8 mouse cellular contexts compared by ENCODE assay signal in genomic region chr5:92505402-92505865, GRCm38 (mm10). TPM values are rescaled to one million over a fixed set of nuclear protein-coding genes. Genes with fewer than 3 reads are reported as not detected.
DNase-seq lines count a peak whose midpoint lies in the region; ATAC-seq and TF ChIP-seq lines count a peak whose summit lies in the region.

No protein-coding gene starts in this region.

- H3K27ac ChIP-seq in hindbrain, postnatal 0 days = peak overlapping the region; percentile 99
- H3K27ac ChIP-seq in left cerebral cortex, adult 2 months = peak overlapping the region; percentile 99

- peak; percentile 98 for ATAC-seq in hindbrain, postnatal 0 days
- ATAC-seq in megakaryocyte, adult 5-6 weeks (ENCODE audit: poor library complexity, severe bottlenecking) = peak; percentile 81

- H3K4me1 ChIP-seq in hindbrain, postnatal 0 days (ENCODE audit: insufficient read depth, low read length) = peaks cover 13% of the 10 kb centered on the region

- no peaks in the 10 kb centered on the region for H3K27me3 ChIP-seq in hindbrain, postnatal 0 days (ENCODE audit: insufficient read depth, low read length)

- no peaks in the 10 kb centered on the region for H3K36me3 ChIP-seq in hindbrain, postnatal 0 days (ENCODE audit: insufficient read depth, low read length)

- peak overlapping the region; percentile 96 for H3K9ac ChIP-seq in hindbrain, postnatal 0 days (replicated peaks; ENCODE audit: low read length)

- DNase-seq in T-cell, adult 2 months (ENCODE audit: low spot score) = peak; percentile 92
- DNase-seq in cerebellum, postnatal 36 days = peak; percentile 94 to 97
- DNase-seq in gastrocnemius, adult 18-20 months (ENCODE audit: low spot score) = peak; percentile 97
- DNase-seq in hindbrain, postnatal 0 days (ENCODE audit: low spot score) = peak; percentile 97
- peak; percentile 97 to 98 for DNase-seq in left cerebral cortex, adult 2 months (ENCODE audit: extremely low spot score in 1 of 2, low spot score in 2 of 2)
- peak; percentile 95 to 97 for DNase-seq in right cerebral cortex, adult 2 months (ENCODE audit: low spot score in 2 of 2)
- peak; percentile 97 for DNase-seq in urinary bladder, postnatal 14 days (ENCODE audit: low spot score)

- intact Hi-C loops in left cerebral cortex, adult 2 months (cut with DNase I) = loop anchor here (1.0 to 5.0 kb wide), 5 partner anchors 17 to 217 kb away; partner anchors contain the start of gene Stbd1

- H3K9me3 ChIP-seq in hindbrain, postnatal 0 days (ENCODE audit: low read length) = no peaks in the 10 kb centered on the region

- under 1% methylated on average over 48 of the region's 48 CpGs for WGBS in hindbrain, postnatal 0 days

- TF ChIP-seq CTCF in hindbrain, postnatal 0 days (IDR thresholded peaks at IDR 0.05; ENCODE audit: low read depth) = peak; percentile 76
- TF ChIP-seq CTCF in left cerebral cortex, adult 2 months (IDR thresholded peaks at IDR 0.05) = peak; percentile 84

- peak overlapping the region; percentile 97 for H3K4me3 ChIP-seq in hindbrain, postnatal 0 days (ENCODE audit: low read length)
- peak overlapping the region; percentile 85 for H3K4me3 ChIP-seq in left cerebral cortex, adult 2 months

- H3K4me2 ChIP-seq in hindbrain, postnatal 0 days (ENCODE audit: low read depth, low read length) = peak overlapping the region; percentile 88

RNA-seq across cellular contexts. Expression of gene Scarb2, which starts 1.2 kb away (rescaled TPM):
- 10 to 100 TPM; 69.6 to 72.5 TPM for total RNA-seq in gastrocnemius, adult 18-20 months (2021)
- total RNA-seq in hindbrain, postnatal 0 days (2014; rRNA removed) = 112 and 125 TPM in 2 replicates
- polyA plus RNA-seq in hindbrain, postnatal 0 days (2015; fragmentation: Nextera tagmentation; extraction: Ambion mirVana) = 21.7 and 22.9 TPM in 2 replicates
- 10 to 100 TPM; 82.6 to 91.9 TPM for total RNA-seq in left cerebral cortex, adult 2 months (2021)
- 52.0 and 52.9 TPM in 2 replicates for total RNA-seq in megakaryocyte, adult 5-6 weeks (2015)
- total RNA-seq in megakaryocyte, adult 5-6 weeks (2017) = 79.9 and 82.0 TPM in 2 replicates

RNA-seq across cellular contexts. Expression of gene Fam47e, which starts 49.4 kb away (rescaled TPM):
- total RNA-seq in gastrocnemius, adult 18-20 months (2021) = not detected
- 0.68 and 1.9 TPM in 2 replicates for total RNA-seq in hindbrain, postnatal 0 days (2014; rRNA removed)
- polyA plus RNA-seq in hindbrain, postnatal 0 days (2015; fragmentation: Nextera tagmentation; extraction: Ambion mirVana) = 1.4 and 1.5 TPM in 2 replicates
- total RNA-seq in left cerebral cortex, adult 2 months (2021) = not detected
- total RNA-seq in megakaryocyte, adult 5-6 weeks (2015) = not detected in 2 replicates
- total RNA-seq in megakaryocyte, adult 5-6 weeks (2017) = not detected in 2 replicates

Comparison
In these comparisons a context has a peak if more than half of its experiments do, and no peak if none do; other contexts are left out.
1. Peak in every context shown above with its lines: DNase-seq, ATAC-seq, H3K4me3 ChIP-seq and H3K27ac ChIP-seq.